Mouse (Mus musculus): Measurements from ENCODE around the gene Ush2a. TPM values are rescaled to one million over a fixed set of nuclear protein-coding genes. Genes with fewer than 3 reads are reported as not detected.

The Ush2a gene
- polyA plus RNA-seq, 1 experiment from 2014 or later: 0.12 TPM

DNA sequence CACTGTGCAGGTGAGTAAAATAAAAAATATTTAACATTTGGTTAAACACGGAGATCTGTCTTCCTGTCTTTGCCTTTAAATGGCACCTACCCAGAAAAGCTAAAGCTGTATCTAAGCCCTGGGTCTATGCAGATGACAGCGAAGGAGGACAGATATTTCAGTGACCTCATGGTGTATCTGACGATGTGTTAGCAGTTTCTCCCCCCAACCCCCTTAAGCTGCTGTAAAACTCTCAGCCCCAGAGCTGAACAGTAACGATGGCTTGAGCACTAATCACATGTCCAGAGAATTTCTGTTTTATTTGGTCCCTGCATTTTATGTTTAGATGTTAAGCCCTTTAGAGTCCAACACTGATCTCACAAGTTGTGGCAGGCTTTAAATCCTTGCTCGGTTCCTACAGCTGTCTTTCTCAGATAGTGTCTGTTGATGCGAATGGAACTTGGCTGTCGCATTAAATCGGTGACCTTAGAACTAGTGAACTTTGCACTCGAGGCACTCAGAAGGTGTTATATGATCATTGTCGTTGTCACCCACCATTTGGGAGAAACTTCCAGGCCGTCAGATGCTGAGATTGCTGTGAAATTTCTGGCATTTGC lies 5.4 kb downstream of the Ush2a start:
- Histone ChIP-seq H3K36me3 (ENCODE audit: control insufficient read depth, insufficient read depth, low read length) (no peaks in the 10 kb centered on the region), H3K4me3 (ENCODE audit: low read depth, low read length) (no peak overlapping the region), H3K9me3 (ENCODE audit: control insufficient read depth, low read length) (no peaks in the 10 kb centered on the region), H3K4me2 (ENCODE audit: low read depth, low read length, severe bottlenecking) (no peak overlapping the region), H3K4me1 (replicated peaks; ENCODE audit: control insufficient read depth, insufficient read depth, low read length) (no peaks in the 10 kb centered on the region; the same call in 1 of the 2 replicates), H3K27ac (ENCODE audit: low read depth, low read length) (no peak overlapping the region), H3K9ac (ENCODE audit: low read length) (no peak overlapping the region), H3K27me3 (ENCODE audit: control insufficient read depth, insufficient read depth, low read length) (no peaks in the 10 kb centered on the region)
- ATAC-seq (replicated peaks; ENCODE audit: low FRiP score): no peak
- 80% methylated on average over 11 of the region's 11 CpGs for WGBS
- no peak for DNase-seq (ENCODE audit: low spot score)

DNA sequence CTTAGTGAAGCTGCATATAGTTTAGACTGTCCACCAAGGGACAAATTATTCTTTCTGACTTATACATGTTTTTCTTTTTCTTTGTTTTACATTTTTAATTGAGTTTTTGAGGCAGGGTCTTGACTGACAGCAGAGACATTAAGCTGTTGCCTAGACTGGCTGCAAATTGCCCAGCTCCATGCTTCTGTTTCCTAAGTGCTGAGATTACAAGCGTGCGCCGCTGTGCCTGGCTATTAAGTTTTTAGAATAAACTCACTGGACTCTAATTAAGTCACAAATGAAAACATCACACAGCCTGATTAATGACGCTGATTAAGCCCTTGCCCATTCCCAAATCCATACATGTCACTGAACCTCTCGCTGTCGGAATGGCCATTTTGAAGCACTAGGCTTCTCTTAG lies 7.2 kb downstream of the Ush2a start:
- Histone ChIP-seq H3K36me3 (ENCODE audit: control insufficient read depth, insufficient read depth, low read length) (no peaks in the 10 kb centered on the region), H3K4me3 (ENCODE audit: low read depth, low read length) (no peak overlapping the region), H3K9ac (ENCODE audit: low read length) (no peak overlapping the region), H3K27me3 (ENCODE audit: control insufficient read depth, insufficient read depth, low read length) (no peaks in the 10 kb centered on the region), H3K4me2 (ENCODE audit: low read depth, low read length, severe bottlenecking) (no peak overlapping the region), H3K4me1 (replicated peaks; ENCODE audit: control insufficient read depth, insufficient read depth, low read length) (no peaks in the 10 kb centered on the region), H3K27ac (ENCODE audit: low read depth, low read length) (no peak overlapping the region), H3K9me3 (ENCODE audit: control insufficient read depth, low read length) (no peaks in the 10 kb centered on the region)
- WGBS: 52% methylated on average over 6 of the region's 6 CpGs
- no peak for DNase-seq (ENCODE audit: low spot score)
- peak; percentile 64 for ATAC-seq (replicated peaks; ENCODE audit: low FRiP score)

GRCm38 (mm10) chr1:188313303-188313702 lies 51.5 kb downstream of the Ush2a start:
- DNase-seq (ENCODE audit: low spot score): no peak
- no peak for ATAC-seq (replicated peaks; ENCODE audit: low FRiP score)
- Histone ChIP-seq H3K4me1 (replicated peaks; ENCODE audit: control insufficient read depth, insufficient read depth, low read length) (no peaks in the 10 kb centered on the region), H3K4me2 (ENCODE audit: low read depth, low read length, severe bottlenecking) (no peak overlapping the region), H3K36me3 (ENCODE audit: control insufficient read depth, insufficient read depth, low read length) (no peaks in the 10 kb centered on the region), H3K27ac (ENCODE audit: low read depth, low read length) (no peak overlapping the region), H3K9ac (ENCODE audit: low read length) (no peak overlapping the region), H3K9me3 (ENCODE audit: control insufficient read depth, low read length) (no peaks in the 10 kb centered on the region), H3K4me3 (ENCODE audit: low read depth, low read length) (no peak overlapping the region), H3K27me3 (ENCODE audit: control insufficient read depth, insufficient read depth, low read length) (no peaks in the 10 kb centered on the region)
- WGBS: 91% methylated on average over 7 of the region's 7 CpGs

DNA sequence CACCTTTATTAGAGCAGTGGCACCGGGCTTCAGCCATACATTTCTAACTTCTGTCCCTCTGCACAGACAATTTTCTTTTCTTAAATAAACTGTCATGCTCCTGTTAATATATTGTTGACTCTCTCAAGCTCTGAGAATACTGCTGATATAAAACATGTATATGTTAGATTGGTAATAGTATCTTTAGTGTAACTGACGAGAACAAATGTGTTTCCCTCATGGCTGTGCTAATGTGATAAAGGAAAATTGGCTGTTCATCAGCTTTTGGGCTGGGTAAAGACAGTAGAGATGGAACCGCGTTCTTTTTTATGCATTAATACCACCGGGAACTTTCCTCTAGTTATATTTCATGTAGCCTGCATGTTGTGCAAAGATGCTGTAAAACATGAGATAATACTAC lies 54.8 kb downstream of the Ush2a start:
- Histone ChIP-seq H3K27me3 (ENCODE audit: control insufficient read depth, insufficient read depth, low read length) (no peaks in the 10 kb centered on the region), H3K4me1 (replicated peaks; ENCODE audit: control insufficient read depth, insufficient read depth, low read length) (no peaks in the 10 kb centered on the region), H3K27ac (ENCODE audit: low read depth, low read length) (no peak overlapping the region), H3K9me3 (ENCODE audit: control insufficient read depth, low read length) (no peaks in the 10 kb centered on the region), H3K4me3 (ENCODE audit: low read depth, low read length) (no peak overlapping the region), H3K36me3 (ENCODE audit: control insufficient read depth, insufficient read depth, low read length) (no peaks in the 10 kb centered on the region), H3K9ac (ENCODE audit: low read length) (no peak overlapping the region), H3K4me2 (ENCODE audit: low read depth, low read length, severe bottlenecking) (no peak overlapping the region)
- DNase-seq (ENCODE audit: low spot score) (no peak), ATAC-seq (replicated peaks; ENCODE audit: low FRiP score) (no peak)
- WGBS: 90% methylated on average over 5 of the region's 5 CpGs

DNA sequence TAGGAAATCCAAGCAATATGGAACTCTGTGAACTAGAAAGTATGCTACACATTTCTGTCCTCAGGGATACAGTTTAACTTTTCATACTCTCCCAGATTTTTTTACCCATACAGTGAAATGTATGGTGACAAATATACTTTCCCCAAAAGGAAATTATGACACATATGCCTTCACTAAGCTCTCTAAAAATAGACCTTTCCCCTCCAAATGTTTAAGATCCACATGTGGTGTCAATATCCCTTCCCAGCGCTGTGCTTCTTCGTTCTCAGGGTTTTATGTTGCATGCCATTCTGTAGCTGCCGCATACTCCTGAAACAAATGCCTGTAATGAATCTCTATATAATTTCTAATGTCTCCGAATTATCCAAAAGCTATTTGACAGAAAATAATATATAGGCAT lies 58.4 kb downstream of the Ush2a start:
- Histone ChIP-seq H3K27ac (ENCODE audit: low read depth, low read length) (no peak overlapping the region), H3K4me3 (ENCODE audit: low read depth, low read length) (no peak overlapping the region), H3K4me2 (ENCODE audit: low read depth, low read length, severe bottlenecking) (no peak overlapping the region), H3K9me3 (ENCODE audit: control insufficient read depth, low read length) (no peaks in the 10 kb centered on the region), H3K4me1 (replicated peaks; ENCODE audit: control insufficient read depth, insufficient read depth, low read length) (no peaks in the 10 kb centered on the region), H3K27me3 (ENCODE audit: control insufficient read depth, insufficient read depth, low read length) (no peaks in the 10 kb centered on the region), H3K36me3 (ENCODE audit: control insufficient read depth, insufficient read depth, low read length) (no peaks in the 10 kb centered on the region), H3K9ac (ENCODE audit: low read length) (no peak overlapping the region)
- DNase-seq (ENCODE audit: low spot score) (no peak), ATAC-seq (replicated peaks; ENCODE audit: low FRiP score) (no peak)
- WGBS: 74% methylated on average over 4 of the region's 4 CpGs

DNA sequence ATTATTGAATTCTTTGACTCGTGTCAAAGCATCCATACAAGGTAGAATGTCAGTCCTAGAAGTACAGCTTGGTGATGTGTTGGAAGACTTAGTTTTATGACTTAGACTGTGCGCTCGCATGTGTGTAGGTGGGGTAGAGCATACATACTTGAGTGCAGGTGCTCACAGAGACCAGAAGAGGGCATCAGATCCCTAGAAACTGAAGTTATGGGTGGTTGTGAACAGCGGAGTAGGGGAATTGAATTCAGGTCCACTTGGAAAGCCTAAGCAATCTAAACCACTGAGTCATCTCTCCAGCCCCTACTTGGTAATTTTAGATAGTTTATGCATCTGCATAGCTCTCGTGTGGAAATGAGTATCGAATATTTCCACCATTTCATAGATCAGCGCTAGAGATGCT lies 59.7 kb downstream of the Ush2a start:
- Histone ChIP-seq H3K27me3 (ENCODE audit: control insufficient read depth, insufficient read depth, low read length) (no peaks in the 10 kb centered on the region), H3K36me3 (ENCODE audit: control insufficient read depth, insufficient read depth, low read length) (no peaks in the 10 kb centered on the region), H3K4me2 (ENCODE audit: low read depth, low read length, severe bottlenecking) (no peak overlapping the region), H3K27ac (ENCODE audit: low read depth, low read length) (no peak overlapping the region), H3K9me3 (ENCODE audit: control insufficient read depth, low read length) (no peaks in the 10 kb centered on the region), H3K4me1 (replicated peaks; ENCODE audit: control insufficient read depth, insufficient read depth, low read length) (no peaks in the 10 kb centered on the region), H3K4me3 (ENCODE audit: low read depth, low read length) (no peak overlapping the region), H3K9ac (ENCODE audit: low read length) (no peak overlapping the region)
- WGBS: 84% methylated on average over 7 of the region's 7 CpGs
- no peak for ATAC-seq (replicated peaks; ENCODE audit: low FRiP score)
- no peak for DNase-seq (ENCODE audit: low spot score)

GRCm38 (mm10) chr1:188330406-188330805 lies 68.6 kb downstream of the Ush2a start:
- no peak overlapping the region for H3K27ac ChIP-seq (ENCODE audit: low read depth, low read length)
- 88% methylated on average over 2 of the region's 2 CpGs for WGBS
- H3K4me1 ChIP-seq (replicated peaks; ENCODE audit: control insufficient read depth, insufficient read depth, low read length): no peaks in the 10 kb centered on the region
- H3K9ac ChIP-seq (ENCODE audit: low read length): no peak overlapping the region
- H3K4me2 ChIP-seq (ENCODE audit: low read depth, low read length, severe bottlenecking): no peak overlapping the region
- ATAC-seq (replicated peaks; ENCODE audit: low FRiP score) (no peak), DNase-seq (ENCODE audit: low spot score) (no peak)
- no peaks in the 10 kb centered on the region for H3K9me3 ChIP-seq (ENCODE audit: control insufficient read depth, low read length)
- H3K4me3 ChIP-seq (ENCODE audit: low read depth, low read length): no peak overlapping the region
- H3K36me3 ChIP-seq (ENCODE audit: control insufficient read depth, insufficient read depth, low read length): no peaks in the 10 kb centered on the region
- no peaks in the 10 kb centered on the region for H3K27me3 ChIP-seq (ENCODE audit: control insufficient read depth, insufficient read depth, low read length)

GRCm38 (mm10) chr1:188333936-188334335 lies 72.1 kb downstream of the Ush2a start:
- ATAC-seq (replicated peaks; ENCODE audit: low FRiP score) (no peak), DNase-seq (ENCODE audit: low spot score) (no peak)
- H3K9me3 ChIP-seq (ENCODE audit: control insufficient read depth, low read length): no peaks in the 10 kb centered on the region
- no peak overlapping the region for H3K4me3 ChIP-seq (ENCODE audit: low read depth, low read length)
- H3K36me3 ChIP-seq (ENCODE audit: control insufficient read depth, insufficient read depth, low read length): no peaks in the 10 kb centered on the region
- no peak overlapping the region for H3K4me2 ChIP-seq (ENCODE audit: low read depth, low read length, severe bottlenecking)
- H3K27me3 ChIP-seq (ENCODE audit: control insufficient read depth, insufficient read depth, low read length): no peaks in the 10 kb centered on the region
- H3K4me1 ChIP-seq (replicated peaks; ENCODE audit: control insufficient read depth, insufficient read depth, low read length): no peaks in the 10 kb centered on the region
- WGBS: 79% methylated on average over 2 of the region's 2 CpGs
- H3K27ac ChIP-seq (ENCODE audit: low read depth, low read length): no peak overlapping the region
- H3K9ac ChIP-seq (ENCODE audit: low read length): no peak overlapping the region

DNA sequence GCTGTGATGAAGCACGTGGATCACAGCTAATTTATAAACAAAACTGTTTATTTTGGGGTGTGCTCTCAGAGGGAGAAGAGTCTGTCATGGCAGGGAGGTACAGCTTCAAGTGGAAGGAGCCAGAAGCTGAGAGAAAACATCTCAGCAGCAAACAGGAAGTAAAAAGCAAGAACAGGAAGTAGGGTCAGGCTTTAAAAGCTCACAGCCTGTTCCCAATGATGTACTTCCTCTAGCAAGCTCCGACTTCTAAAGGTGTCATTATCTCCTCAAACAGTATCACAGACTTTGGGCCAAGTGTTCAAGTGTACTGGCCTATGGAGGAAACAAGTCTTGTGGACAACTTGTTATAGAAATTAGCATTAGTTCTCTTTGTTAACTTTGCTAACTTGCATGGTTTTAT lies 85.9 kb downstream of the Ush2a start:
- H3K4me3 ChIP-seq (ENCODE audit: low read depth, low read length): no peak overlapping the region
- no peak overlapping the region for H3K27ac ChIP-seq (ENCODE audit: low read depth, low read length)
- ATAC-seq (replicated peaks; ENCODE audit: low FRiP score) (no peak), DNase-seq (ENCODE audit: low spot score) (no peak)
- no peak overlapping the region for H3K4me2 ChIP-seq (ENCODE audit: low read depth, low read length, severe bottlenecking)
- H3K9me3 ChIP-seq (ENCODE audit: control insufficient read depth, low read length): no peaks in the 10 kb centered on the region
- H3K9ac ChIP-seq (ENCODE audit: low read length): no peak overlapping the region
- no peaks in the 10 kb centered on the region for H3K36me3 ChIP-seq (ENCODE audit: control insufficient read depth, insufficient read depth, low read length)
- no peaks in the 10 kb centered on the region for H3K4me1 ChIP-seq (replicated peaks; ENCODE audit: control insufficient read depth, insufficient read depth, low read length)
- WGBS: 70% methylated on average over 2 of the region's 2 CpGs
- H3K27me3 ChIP-seq (ENCODE audit: control insufficient read depth, insufficient read depth, low read length): no peaks in the 10 kb centered on the region

All from forebrain, embryonic 11.5 days (tissue).